Mouse (Mus musculus) liver, adult 2 months (tissue): ENCODE measurements around the gene Sema3f.

Experiments used
- CTCF ChIP-seq: fragments of 200-500 bp; IDR thresholded peaks from 2 replicates; pipeline ENCODE4 v1.5.1; 2011; ENCODE audit warnings: low read depth, low read length, control low read depth
- POLR2A ChIP-seq: fragments of 200-500 bp; IDR thresholded peaks from 2 replicates; pipeline ENCODE4 v1.6.1; 2011; ENCODE audit warnings: low read length, control low read depth; ENCODE audit not compliant: insufficient read depth; ENCODE audit errors: extremely low read depth

- TF ChIP-seq CTCF (no peak), POLR2A (no peak)
Observed at GRCm38 (mm10) chr9:107723794-107724531, 13.7 kb upstream of the Sema3f start.
